Mouse (Mus musculus) embryonic fibroblast, embryonic 13.5 days (primary cell): ENCODE results near the gene Edc3.

Experiments used
- CTCF ChIP-seq: IDR thresholded peaks from 2 replicates; pipeline ENCODE4 v1.5.1; 2011; ENCODE audit warnings: mild to moderate bottlenecking, control low read depth, low read length, moderate library complexity, borderline replicate concordance; ENCODE audit not compliant: insufficient read depth
- POLR2A ChIP-seq: IDR thresholded peaks from 2 replicates; pipeline ENCODE4 v1.6.1; 2011; ENCODE audit warnings: low read depth, mild to moderate bottlenecking, control low read depth, low read length, moderate library complexity

- TF ChIP-seq CTCF = peak; percentile 25; the same call in 1 of the 2 replicates
- no peak for TF ChIP-seq POLR2A
Observed at GRCm38 (mm10) chr9:57762563-57762991, 54.2 kb downstream of the Edc3 start.
